Mouse (Mus musculus) kidney, postnatal 0 days (tissue): ENCODE measurements around the gene Dpf2. TPM values are rescaled to one million over a fixed set of nuclear protein-coding genes. Genes with fewer than 3 reads are reported as not detected.
"Not testable (repeated sequence)": the region's sequence is repeated elsewhere in the genome, so short reads cannot be mapped to it uniquely, and the experiment has no call there.

Experiments
- ATAC-seq: fragments of 200-750 bp; cut with Nextera tagmentation; replicated peaks from 2 replicates; pipeline ENCODE4 v1.8.0; 2017; ENCODE audit warnings: low read depth, moderate number of reproducible peaks, moderate TSS enrichment, moderate library complexity; ENCODE audit not compliant: low FRiP score
- DNase-seq: peaks from one replicate; pipeline ENCODE4 v3.0.0-alpha.2; 2016; ENCODE audit warnings: low spot score
- H3K27ac ChIP-seq: fragments of 300-500 bp; sonication (generic); 2 replicates; pipeline ENCODE4 v1.5.1; 2014; ENCODE audit warnings: mild to moderate bottlenecking
- H3K27me3 ChIP-seq: fragments of 300-500 bp; sonication (generic); 2 replicates; pipeline ENCODE4 v1.6.1; 2014; ENCODE audit warnings: low read length, mixed read lengths; ENCODE audit not compliant: insufficient read depth
- H3K36me3 ChIP-seq: fragments of 300-500 bp; sonication (generic); 2 replicates; pipeline ENCODE4 v1.6.1; 2014; ENCODE audit warnings: low read length, mixed read lengths; ENCODE audit not compliant: insufficient read depth
- H3K4me1 ChIP-seq: fragments of 300-500 bp; sonication (generic); replicated peaks from 2 replicates; pipeline ENCODE4 v1.6.1; 2014; ENCODE audit warnings: antibody characterized with exemption, low read length, mixed read lengths; ENCODE audit not compliant: insufficient read depth
- H3K4me2 ChIP-seq: fragments of 300-500 bp; sonication (generic); 2 replicates; pipeline ENCODE4 v1.6.1; 2014; ENCODE audit warnings: mild to moderate bottlenecking, low read length, moderate library complexity, mixed read lengths
- H3K4me3 ChIP-seq: fragments of 300-500 bp; sonication (generic); replicated peaks from 2 replicates; pipeline ENCODE4 v1.5.1; 2014; ENCODE audit warnings: low read depth, low read length
- H3K9ac ChIP-seq: fragments of 300-500 bp; sonication (generic); 2 replicates; pipeline ENCODE4 v1.6.1; 2014; ENCODE audit warnings: low read depth, low read length
- H3K9me3 ChIP-seq: fragments of 300-500 bp; sonication (generic); replicated peaks from 2 replicates; pipeline ENCODE4 v1.6.1; 2016; ENCODE audit warnings: low read length, inconsistent platforms, mixed read lengths
- CTCF ChIP-seq: IDR thresholded peaks from 2 replicates; pipeline ENCODE4 v1.5.1; 2016; ENCODE audit warnings: antibody characterized with exemption, low read depth, mild to moderate bottlenecking, moderate library complexity
- WGBS: fragments of 180-500 bp; shearing (Covaris S2); extraction: QIAGEN DNeasy Blood & Tissue Kit; methylation state at CpG from one replicate; pipeline ENCODE4 v1.1.7; 2014; 5-methylcytosine and 5-hydroxymethylcytosine counted together
- polyA plus RNA-seq: library from polyadenylated mRNA; unstranded; fragments of >200 nt; fragmentation: Nextera tagmentation; extraction: Ambion mirVana; gene quantifications from 2 replicates; pipeline ENCODE4 v1.2.1, GENCODE M21; 2015

Gene Dpf2
- polyA plus RNA-seq, 1 experiment from 2014 or later: 109 TPM

GRCm38 (mm10) chr19:5892262-5892661, 20.5 kb downstream of the Dpf2 start:
- WGBS: 96% methylated on average over 7 of the region's 7 CpGs
- H3K27ac ChIP-seq: no peak overlapping the region
- no peak for ATAC-seq

DNA sequence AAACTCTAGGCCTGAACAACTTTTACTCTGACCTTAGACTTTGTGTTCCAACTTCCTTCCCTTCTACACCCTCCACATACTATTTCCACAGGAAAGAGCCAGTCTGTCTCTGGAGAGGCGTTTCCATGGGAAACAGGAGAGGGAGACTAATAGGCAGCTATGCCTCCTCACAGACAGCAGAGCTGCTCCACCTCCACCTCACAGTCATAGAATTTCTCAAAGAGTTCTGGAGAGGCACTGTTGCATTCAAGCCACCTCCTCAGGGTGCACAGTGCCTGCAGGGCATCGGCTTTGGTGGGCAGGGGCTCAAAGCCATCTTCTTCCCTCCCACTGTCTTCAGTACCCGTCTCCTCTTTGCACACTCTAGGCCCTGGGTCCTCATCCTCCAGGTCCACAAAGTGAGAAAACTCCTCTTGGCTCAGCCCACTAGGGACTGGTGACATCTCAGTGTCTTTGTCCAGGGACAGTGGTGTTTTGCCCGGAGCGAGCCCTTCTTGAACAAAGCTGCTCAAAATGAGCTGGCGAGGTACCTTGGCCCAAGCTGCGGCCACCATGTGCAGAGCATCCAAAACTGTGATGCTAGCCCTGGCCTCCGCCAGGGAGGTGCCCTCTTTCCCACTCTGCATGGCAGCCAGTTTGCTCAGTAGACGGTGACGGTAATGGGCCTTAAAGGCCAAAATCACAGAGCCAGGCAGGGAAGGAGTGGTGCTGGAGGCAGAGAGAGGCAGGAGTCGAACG, 21.1 kb downstream of the Dpf2 start:
- 0 out of 2 replicates have a peak, but pooled peaks cover 6% of the 10 kb centered on the region for H3K4me1 ChIP-seq
- TF ChIP-seq CTCF: no peak
- ATAC-seq (no peak), DNase-seq (no peak)
- H3K4me2 ChIP-seq: no peak overlapping the region
- no peaks in the 10 kb centered on the region for H3K9me3 ChIP-seq
- no peaks in the 10 kb centered on the region for H3K27me3 ChIP-seq
- H3K9ac ChIP-seq: 0 out of 2 replicates have a peak overlapping the region, but pooled peaks have one; percentile 5
- peaks cover 3% of the 10 kb centered on the region; the same call in 1 of the 2 replicates for H3K36me3 ChIP-seq
- H3K4me3 ChIP-seq: no peak overlapping the region
- WGBS: 90% methylated on average over 12 of the region's 12 CpGs
- H3K27ac ChIP-seq: no peak overlapping the region

More at GRCm38 (mm10) chr19:5892262-5892661, 20.5 kb downstream of the Dpf2 start:
- H3K27me3 ChIP-seq: no peaks in the 10 kb centered on the region
- no peak overlapping the region for H3K4me2 ChIP-seq
- no peaks in the 10 kb centered on the region for H3K9me3 ChIP-seq
- TF ChIP-seq CTCF: no peak
- H3K36me3 ChIP-seq: peaks cover 4% of the 10 kb centered on the region; the same call in 1 of the 2 replicates
- 0 out of 2 replicates have a peak, but pooled peaks cover 6% of the 10 kb centered on the region for H3K4me1 ChIP-seq
- no peak overlapping the region for H3K4me3 ChIP-seq
- no peak overlapping the region for H3K9ac ChIP-seq
- no peak for DNase-seq

GRCm38 (mm10) chr19:5889211-5889610, 23.6 kb downstream of the Dpf2 start:
- DNase-seq: no peak
- H3K36me3 ChIP-seq: no peaks in the 10 kb centered on the region
- H3K4me2 ChIP-seq: no peak overlapping the region
- no peaks in the 10 kb centered on the region for H3K9me3 ChIP-seq
- no peak for ATAC-seq
- H3K27me3 ChIP-seq: no peaks in the 10 kb centered on the region
- 55% methylated on average over 4 of the region's 4 CpGs for WGBS
- H3K4me1 ChIP-seq: 0 out of 2 replicates have a peak, but pooled peaks cover 6% of the 10 kb centered on the region
- H3K27ac ChIP-seq: no peak overlapping the region
- H3K9ac ChIP-seq: no peak overlapping the region
- no peak overlapping the region for H3K4me3 ChIP-seq
- no peak for TF ChIP-seq CTCF

GRCm38 (mm10) chr19:5887234-5887815, 25.5 kb downstream of the Dpf2 start:
- Histone ChIP-seq H3K4me2 (no peak overlapping the region), H3K4me1 (no peaks in the 10 kb centered on the region), H3K27ac (no peak overlapping the region), H3K9me3 (no peaks in the 10 kb centered on the region), H3K4me3 (no peak overlapping the region), H3K27me3 (no peaks in the 10 kb centered on the region), H3K36me3 (0 out of 2 replicates have a peak, but pooled peaks cover 3% of the 10 kb centered on the region), H3K9ac (no peak overlapping the region)
- WGBS: 74% methylated on average over 3 of the region's 3 CpGs
- ATAC-seq: no peak
- no peak for TF ChIP-seq CTCF
- DNase-seq: no peak

GRCm38 (mm10) chr19:5885838-5886237, 27.0 kb downstream of the Dpf2 start:
- ATAC-seq (no peak), DNase-seq (no peak)
- Histone ChIP-seq H3K4me1 (no peaks in the 10 kb centered on the region; the same call in 1 of the 2 replicates), H3K27me3 (no peaks in the 10 kb centered on the region), H3K9me3 (no peaks in the 10 kb centered on the region), H3K9ac (no peak overlapping the region), H3K4me2 (no peak overlapping the region), H3K4me3 (no peak overlapping the region), H3K36me3 (0 out of 2 replicates have a peak, but pooled peaks cover 6% of the 10 kb centered on the region), H3K27ac (no peak overlapping the region)
- 65% methylated on average over 4 of the region's 4 CpGs for WGBS
- TF ChIP-seq CTCF: peak; percentile 70

DNA sequence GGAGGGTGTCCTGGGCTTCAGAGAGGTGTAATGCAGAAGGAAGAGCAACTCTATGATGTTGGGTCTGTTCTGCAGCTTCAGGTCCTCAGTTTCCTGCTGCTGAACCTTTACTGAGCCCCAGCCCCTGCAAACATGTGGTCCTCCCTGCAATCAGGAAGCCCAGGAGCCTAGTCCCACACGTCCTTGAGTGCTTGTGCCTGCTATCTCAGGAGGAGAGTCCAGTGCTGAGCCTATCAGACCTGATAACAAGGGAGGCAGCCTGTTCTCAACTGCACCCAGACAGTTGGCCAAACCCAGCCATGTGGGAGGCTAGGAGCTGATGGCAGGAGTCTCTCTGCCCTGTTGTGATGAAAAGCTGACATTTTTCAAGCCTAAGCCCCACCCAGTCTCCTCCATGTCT, 28.9 kb downstream of the Dpf2 start:
- no peak for TF ChIP-seq CTCF
- Histone ChIP-seq H3K27ac (no peak overlapping the region), H3K27me3 (no peaks in the 10 kb centered on the region), H3K4me2 (no peak overlapping the region), H3K9me3 (no peaks in the 10 kb centered on the region), H3K4me3 (no peak overlapping the region), H3K9ac (no peak overlapping the region), H3K4me1 (no peaks in the 10 kb centered on the region; the same call in 1 of the 2 replicates), H3K36me3 (0 out of 2 replicates have a peak, but pooled peaks cover 6% of the 10 kb centered on the region)
- ATAC-seq (no peak), DNase-seq (no peak)
- 59% methylated on average over 1 of the region's 1 CpGs for WGBS

- DNase-seq, H3K4me1 ChIP-seq, H3K4me3 ChIP-seq, H3K36me3 ChIP-seq, ATAC-seq, H3K27ac ChIP-seq, H3K9me3 ChIP-seq, H3K9ac ChIP-seq, H3K4me2 ChIP-seq, H3K27me3 ChIP-seq: not testable (repeated sequence)
- 83% methylated on average over 5 of the region's 5 CpGs for WGBS
Measured at GRCm38 (mm10) chr19:5882079-5882478, 30.7 kb downstream of the Dpf2 start.
